Mouse (Mus musculus): ENCODE measurements around the gene Bbs12. TPM values are rescaled to one million over a fixed set of nuclear protein-coding genes. Genes with fewer than 3 reads are reported as not detected.

Bbs12 gene
- polyA plus RNA-seq, 1 experiment from 2014 or later = 7.7 TPM

GRCm38 (mm10) chr3:37354737-37355136 is 42.4 kb downstream of the Bbs12 start:
- Histone ChIP-seq H3K4me1 (peaks cover 9% of the 10 kb centered on the region), H3K9me3 (no peaks in the 10 kb centered on the region), H3K36me3 (no peaks in the 10 kb centered on the region), H3K27ac (no peak overlapping the region), H3K4me2 (no peak overlapping the region), H3K27me3 (peaks cover 8% of the 10 kb centered on the region), H3K4me3 (no peak overlapping the region), H3K9ac (no peak overlapping the region)
- peak; percentile 44; the same call in 1 of the 2 replicates for ATAC-seq (ENCODE audit: borderline replicate concordance, extremely low read depth, low FRiP score, low TSS enrichment)
- WGBS = 43% methylated on average over 1 of the region's 1 CpGs

DNA sequence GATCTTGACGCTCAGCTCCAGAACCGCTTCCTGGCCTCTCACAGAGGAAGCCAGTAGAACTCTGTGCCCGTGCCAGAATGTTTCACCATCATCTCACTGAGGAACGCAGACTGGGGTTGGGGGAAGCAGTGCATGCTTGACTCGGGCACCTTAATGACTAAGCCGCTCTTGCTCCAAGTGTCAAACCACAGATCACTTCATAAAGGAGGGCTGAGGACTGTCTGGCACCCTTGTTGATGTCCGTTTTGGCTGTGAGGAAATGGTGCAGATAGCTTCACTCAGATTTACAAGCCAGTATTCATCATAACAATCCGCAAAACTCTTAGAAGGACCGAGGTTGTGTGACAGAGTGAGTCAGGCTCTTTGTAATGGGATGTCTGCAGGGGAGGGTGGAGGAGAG is 48.4 kb downstream of the Bbs12 start:
- H3K4me1 ChIP-seq = peaks cover 7% of the 10 kb centered on the region; the same call in 1 of the 2 replicates
- H3K36me3 ChIP-seq = no peaks in the 10 kb centered on the region
- H3K9ac ChIP-seq = no peak overlapping the region
- no peak overlapping the region for H3K4me3 ChIP-seq
- no peak overlapping the region for H3K27ac ChIP-seq
- 46% methylated on average over 9 of the region's 9 CpGs for WGBS
- ATAC-seq (ENCODE audit: borderline replicate concordance, extremely low read depth, low FRiP score, low TSS enrichment) = no peak
- H3K9me3 ChIP-seq = no peaks in the 10 kb centered on the region
- H3K27me3 ChIP-seq = no peaks in the 10 kb centered on the region
- no peak overlapping the region for H3K4me2 ChIP-seq

DNA sequence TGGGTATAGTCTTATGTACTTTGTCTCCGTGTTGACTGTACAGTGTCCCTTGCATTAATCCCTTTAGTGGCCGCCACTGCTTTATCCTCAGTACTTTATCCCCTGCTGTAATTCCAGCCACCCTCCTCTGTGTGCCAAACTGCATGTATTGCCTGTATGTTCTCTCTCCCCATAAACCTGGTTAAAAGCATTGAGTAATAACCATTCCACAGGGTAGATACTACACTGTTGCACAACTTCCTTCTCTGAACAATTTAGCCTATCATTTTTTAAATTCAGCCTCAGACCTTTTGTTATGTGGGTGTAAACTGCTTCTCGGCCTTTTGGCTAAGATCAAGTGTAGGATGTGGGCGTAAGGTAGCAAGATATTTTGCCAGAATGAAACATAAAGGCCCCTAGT is 52.8 kb downstream of the Bbs12 start:
- Histone ChIP-seq H3K27ac (0 out of 2 replicates have a peak overlapping the region, but pooled peaks have one; percentile 6), H3K4me3 (no peak overlapping the region), H3K27me3 (no peaks in the 10 kb centered on the region), H3K4me2 (no peak overlapping the region), H3K9me3 (no peaks in the 10 kb centered on the region), H3K9ac (no peak overlapping the region), H3K4me1 (peaks cover 18% of the 10 kb centered on the region), H3K36me3 (no peaks in the 10 kb centered on the region)
- WGBS = 77% methylated on average over 4 of the region's 4 CpGs
- ATAC-seq (ENCODE audit: borderline replicate concordance, extremely low read depth, low FRiP score, low TSS enrichment) = no peak

GRCm38 (mm10) chr3:37365976-37366375 is 53.6 kb downstream of the Bbs12 start:
- Histone ChIP-seq H3K36me3 (no peaks in the 10 kb centered on the region), H3K4me1 (peaks cover 10% of the 10 kb centered on the region), H3K4me3 (no peak overlapping the region), H3K9me3 (no peaks in the 10 kb centered on the region), H3K9ac (no peak overlapping the region), H3K27me3 (no peaks in the 10 kb centered on the region), H3K27ac (peak overlapping the region; percentile 85), H3K4me2 (no peak overlapping the region)
- WGBS = 24% methylated on average over 3 of the region's 3 CpGs
- ATAC-seq (ENCODE audit: borderline replicate concordance, extremely low read depth, low FRiP score, low TSS enrichment) = peak; percentile 94

DNA sequence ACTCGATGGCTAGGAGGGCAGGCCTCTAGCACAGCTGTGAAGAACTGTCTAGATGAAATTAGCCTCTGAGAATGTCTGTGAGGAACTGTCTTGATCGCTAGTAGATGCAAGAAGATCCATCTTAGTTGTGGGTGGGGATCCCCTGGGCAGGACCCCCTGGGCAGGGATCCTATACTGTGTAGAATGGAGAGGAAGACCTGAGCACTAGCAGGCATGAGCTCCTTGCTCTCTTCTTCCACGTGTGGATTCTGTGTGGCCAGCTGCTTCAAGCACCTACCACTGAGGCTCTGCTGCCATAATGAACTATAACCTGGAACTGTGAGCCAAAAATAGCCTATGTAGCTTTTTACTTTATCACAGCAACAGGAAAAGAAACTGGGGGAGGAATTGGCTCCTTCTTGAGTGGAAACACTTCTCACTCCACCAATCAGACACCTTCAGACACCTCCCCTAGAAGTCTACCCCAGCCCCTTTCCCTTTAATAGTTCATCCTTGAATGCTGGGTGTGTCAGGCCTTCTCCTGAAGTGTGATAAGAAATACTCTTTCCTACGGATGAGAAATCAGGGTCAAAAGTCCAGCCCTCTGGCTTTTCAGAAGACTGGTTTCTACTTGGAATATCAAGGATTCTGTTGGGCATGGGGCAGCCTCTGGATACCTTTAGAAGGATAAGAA is 54.2 kb downstream of the Bbs12 start:
- WGBS = 28% methylated on average over 4 of the region's 4 CpGs
- no peaks in the 10 kb centered on the region for H3K36me3 ChIP-seq
- no peak overlapping the region for H3K4me3 ChIP-seq
- peaks cover 10% of the 10 kb centered on the region for H3K4me1 ChIP-seq
- H3K4me2 ChIP-seq = no peak overlapping the region
- peak overlapping the region; percentile 85 for H3K27ac ChIP-seq
- peak; percentile 3; the same call in 1 of the 2 replicates for ATAC-seq (ENCODE audit: borderline replicate concordance, extremely low read depth, low FRiP score, low TSS enrichment)
- H3K9ac ChIP-seq = no peak overlapping the region
- no peaks in the 10 kb centered on the region for H3K27me3 ChIP-seq
- H3K9me3 ChIP-seq = no peaks in the 10 kb centered on the region

GRCm38 (mm10) chr3:37370407-37370806 is 58.1 kb downstream of the Bbs12 start:
- Histone ChIP-seq H3K27me3 (no peaks in the 10 kb centered on the region), H3K9me3 (no peaks in the 10 kb centered on the region), H3K4me3 (no peak overlapping the region), H3K27ac (no peak overlapping the region), H3K4me1 (peaks cover 10% of the 10 kb centered on the region), H3K9ac (no peak overlapping the region), H3K4me2 (no peak overlapping the region), H3K36me3 (no peaks in the 10 kb centered on the region)
- no peak for ATAC-seq (ENCODE audit: borderline replicate concordance, extremely low read depth, low FRiP score, low TSS enrichment)
- 60% methylated on average over 4 of the region's 4 CpGs for WGBS

Other genes with a start within 250 kb of the Bbs12 start
- gene Adad1, start 249.0 kb upstream of the Bbs12 start, polyA plus RNA-seq (2015; fragmentation: Nextera tagmentation; extraction: Ambion mirVana) = 0.45 and 0.84 TPM in 2 replicates
- gene Il2, start 186.6 kb upstream of the Bbs12 start, polyA plus RNA-seq (2015; fragmentation: Nextera tagmentation; extraction: Ambion mirVana) = 0.29 and 0.31 TPM in 2 replicates
- gene Il21, start 79.9 kb upstream of the Bbs12 start, polyA plus RNA-seq (2015; fragmentation: Nextera tagmentation; extraction: Ambion mirVana) = not detected in 2 replicates
- gene Cetn4, start 154 bp downstream of the Bbs12 start, polyA plus RNA-seq (2015; fragmentation: Nextera tagmentation; extraction: Ambion mirVana) = 4.9 and 5.7 TPM in 2 replicates
- 2.2 and 2.3 TPM in 2 replicates for gene Fgf2, start 35.8 kb downstream of the Bbs12 start, polyA plus RNA-seq (2015; fragmentation: Nextera tagmentation; extraction: Ambion mirVana)
- 31.5 and 34.8 TPM in 2 replicates for gene Spata5, start 107.3 kb downstream of the Bbs12 start, polyA plus RNA-seq (2015; fragmentation: Nextera tagmentation; extraction: Ambion mirVana)
- gene Nudt6, start 107.7 kb downstream of the Bbs12 start, polyA plus RNA-seq (2015; fragmentation: Nextera tagmentation; extraction: Ambion mirVana) = 5.5 and 5.9 TPM in 2 replicates

Data from lung, embryonic 15.5 days (tissue).